Mouse (Mus musculus): ENCODE data around the gene Nr2c2ap. TPM values are rescaled to one million over a fixed set of nuclear protein-coding genes. Genes with fewer than 3 reads are reported as not detected.

The Nr2c2ap gene
- total RNA-seq (2021) (1 to 10 TPM; 5.5 to 7.6 TPM), polyA plus RNA-seq (2012; rRNA removed) (7.0 and 10.7 TPM in 2 replicates)
- long read RNA-seq, partial matches to known transcripts = 0 of 23 reads
- long read RNA-seq, other reads (novel, unspliced or antisense) = 20 of 23 reads

DNA sequence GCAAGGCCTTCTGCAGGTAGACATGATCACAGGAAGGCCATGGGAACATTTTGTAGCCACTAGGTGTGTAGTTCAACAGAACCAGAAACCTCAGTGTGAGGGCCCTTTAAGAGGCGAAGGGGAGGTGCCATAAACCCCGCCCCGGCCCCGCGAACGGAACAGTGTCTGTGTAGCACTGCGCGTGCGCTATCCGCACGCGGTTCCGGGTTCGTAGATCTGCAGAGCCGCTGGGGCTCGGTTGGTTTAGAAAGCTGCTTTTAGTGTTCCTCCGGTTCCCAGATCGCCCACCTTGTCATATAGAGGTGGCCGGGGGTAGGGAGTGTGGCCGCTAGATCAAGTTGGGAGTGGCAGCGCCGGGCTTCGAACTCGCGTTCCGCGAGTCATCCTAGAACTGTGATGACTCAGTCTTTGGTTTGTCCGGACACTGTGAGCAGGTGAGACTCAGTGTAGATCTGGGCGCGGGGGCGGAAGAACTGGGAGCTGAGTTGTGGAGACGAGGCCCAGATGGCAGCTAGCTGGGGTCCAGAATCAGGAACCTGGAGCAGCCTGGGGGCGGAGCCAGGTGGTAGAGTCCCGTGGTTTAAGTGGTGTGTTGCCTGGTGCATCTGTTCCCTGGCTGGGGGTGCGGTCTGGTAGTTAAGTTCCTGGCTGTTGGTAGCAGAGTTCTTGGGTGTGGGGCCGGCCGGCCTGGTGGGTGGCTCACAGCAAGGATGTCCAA is at the start of gene Nr2c2ap:
Gene Nr2c2ap, plus strand, starts transcription at position 168 of the 718 bp plus-strand sequence.
- no peaks in the 10 kb centered on the region for H3K36me3 ChIP-seq (ENCODE audit: control insufficient read depth, insufficient read depth, low read length)
- peak; percentile 74 for TF ChIP-seq POLR2A (IDR thresholded peaks at IDR 0.05; ENCODE audit: insufficient read depth, low read depth, low read length)
- TF ChIP-seq EP300 (IDR thresholded peaks at IDR 0.05; ENCODE audit: insufficient read depth, low read depth, low read length) = 0 out of 2 replicates have a peak, but pooled peaks have one; percentile 38
- TF ChIP-seq CTCF (IDR thresholded peaks at IDR 0.05) = peak; percentile 30
- intact Hi-C loops (cut with DNase I) = loop anchor here (1.0 to 5.0 kb wide), 2 partner anchors 8 to 134 kb away; partner anchors contain the start of genes Borcs8, Gatad2a, Mef2b and Rfxank
- peak within 1 kb of the TSS; percentile 89 for H3K4me3 ChIP-seq
- whole genome bisulfite sequencing = 2% methylated on average over 37 of the region's 37 CpGs
- H3K9ac ChIP-seq (ENCODE audit: low read depth, low read length) = peak within 1 kb of the TSS; percentile 55
- peaks cover 9% of the 10 kb centered on the region for H3K4me1 ChIP-seq (ENCODE audit: control insufficient read depth, insufficient read depth, low read length)
- H3K79me2 ChIP-seq (replicated peaks; ENCODE audit: control insufficient read depth, insufficient read depth, low read length) = no peaks in the 10 kb centered on the region
- peak within 1 kb of the TSS; percentile 72 for H3K27ac ChIP-seq
- no peaks in the 10 kb centered on the region for H3K27me3 ChIP-seq (ENCODE audit: control insufficient read depth, insufficient read depth, low read length)
- peak; percentile 89 for DNase-seq

DNA sequence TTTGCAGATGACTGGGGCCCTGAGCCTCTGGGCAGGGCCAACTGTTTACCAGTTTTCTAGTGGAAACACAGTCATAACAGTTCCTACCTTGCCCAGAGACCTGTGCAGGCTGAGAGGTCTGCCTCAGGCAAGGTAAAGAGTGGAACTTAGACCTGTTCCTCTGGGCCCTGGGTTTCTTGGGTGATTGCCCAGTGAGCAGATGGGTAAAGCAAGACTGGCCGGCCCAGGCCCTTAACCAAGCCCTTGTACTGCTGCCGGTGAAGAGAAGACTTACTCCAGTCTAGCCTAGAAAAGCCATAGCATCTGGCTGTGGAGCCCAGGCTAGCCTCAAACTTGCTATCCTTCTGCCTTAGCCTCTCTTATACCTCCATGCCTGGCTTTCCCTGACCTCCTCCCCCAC is 49.2 kb upstream of the Nr2c2ap start:
- DNase-seq = no peak
- Histone ChIP-seq H3K36me3 (ENCODE audit: control insufficient read depth, insufficient read depth, low read length) (no peaks in the 10 kb centered on the region), H3K4me3 (no peak overlapping the region), H3K27ac (no peak overlapping the region), H3K4me1 (ENCODE audit: control insufficient read depth, insufficient read depth, low read length) (no peaks in the 10 kb centered on the region), H3K79me2 (replicated peaks; ENCODE audit: control insufficient read depth, insufficient read depth, low read length) (no peaks in the 10 kb centered on the region), H3K9ac (ENCODE audit: low read depth, low read length) (no peak overlapping the region), H3K27me3 (ENCODE audit: control insufficient read depth, insufficient read depth, low read length) (peaks cover 8% of the 10 kb centered on the region)
- WGBS = 87% methylated on average over 2 of the region's 2 CpGs
- intact Hi-C loops (cut with DNase I) = no loop called here
- TF ChIP-seq EP300 (IDR thresholded peaks at IDR 0.05; ENCODE audit: insufficient read depth, low read depth, low read length) (no peak), POLR2A (IDR thresholded peaks at IDR 0.05; ENCODE audit: insufficient read depth, low read depth, low read length) (no peak), CTCF (IDR thresholded peaks at IDR 0.05) (no peak)

DNA sequence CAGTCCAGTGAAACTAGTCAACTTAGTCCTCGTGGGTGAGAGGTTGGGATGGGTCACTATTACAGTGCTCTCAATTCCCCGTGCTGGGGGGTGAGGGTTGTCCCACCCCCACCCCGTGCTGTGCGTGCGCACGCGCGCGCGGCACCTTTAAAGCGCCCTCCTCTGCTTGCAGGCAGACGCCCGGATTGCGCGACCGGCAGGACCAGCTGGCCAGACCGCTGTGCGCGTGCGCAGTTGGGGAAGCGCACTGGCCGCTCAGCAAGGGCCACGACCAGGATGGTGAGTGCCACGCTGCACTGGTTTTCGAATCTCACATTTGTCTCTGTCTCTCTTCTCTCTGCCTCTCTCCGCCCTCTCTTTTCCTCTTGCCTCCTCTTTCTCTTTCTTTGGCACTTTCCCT is 47.8 kb upstream of the Nr2c2ap start, which contains the start of gene Hapln4:
Gene Hapln4, plus strand, starts transcription at position 173 of the 400 bp plus-strand sequence.
- intact Hi-C loops (cut with DNase I) = no loop called here
- peak; percentile 37 to 44 for DNase-seq
- H3K4me3 ChIP-seq = peak within 1 kb of the TSS; percentile 31
- no peak within 1 kb of the TSS for H3K9ac ChIP-seq (ENCODE audit: low read depth, low read length)
- no peaks in the 10 kb centered on the region for H3K79me2 ChIP-seq (replicated peaks; ENCODE audit: control insufficient read depth, insufficient read depth, low read length)
- H3K36me3 ChIP-seq (ENCODE audit: control insufficient read depth, insufficient read depth, low read length) = no peaks in the 10 kb centered on the region
- WGBS = under 1% methylated on average over 26 of the region's 26 CpGs
- H3K4me1 ChIP-seq (ENCODE audit: control insufficient read depth, insufficient read depth, low read length) = no peaks in the 10 kb centered on the region
- peaks cover 13% of the 10 kb centered on the region for H3K27me3 ChIP-seq (ENCODE audit: control insufficient read depth, insufficient read depth, low read length)
- TF ChIP-seq CTCF (IDR thresholded peaks at IDR 0.05) = no peak
- no peak for TF ChIP-seq EP300 (IDR thresholded peaks at IDR 0.05; ENCODE audit: insufficient read depth, low read depth, low read length)
- TF ChIP-seq POLR2A (IDR thresholded peaks at IDR 0.05; ENCODE audit: insufficient read depth, low read depth, low read length) = no peak
- H3K27ac ChIP-seq = no peak within 1 kb of the TSS

DNA sequence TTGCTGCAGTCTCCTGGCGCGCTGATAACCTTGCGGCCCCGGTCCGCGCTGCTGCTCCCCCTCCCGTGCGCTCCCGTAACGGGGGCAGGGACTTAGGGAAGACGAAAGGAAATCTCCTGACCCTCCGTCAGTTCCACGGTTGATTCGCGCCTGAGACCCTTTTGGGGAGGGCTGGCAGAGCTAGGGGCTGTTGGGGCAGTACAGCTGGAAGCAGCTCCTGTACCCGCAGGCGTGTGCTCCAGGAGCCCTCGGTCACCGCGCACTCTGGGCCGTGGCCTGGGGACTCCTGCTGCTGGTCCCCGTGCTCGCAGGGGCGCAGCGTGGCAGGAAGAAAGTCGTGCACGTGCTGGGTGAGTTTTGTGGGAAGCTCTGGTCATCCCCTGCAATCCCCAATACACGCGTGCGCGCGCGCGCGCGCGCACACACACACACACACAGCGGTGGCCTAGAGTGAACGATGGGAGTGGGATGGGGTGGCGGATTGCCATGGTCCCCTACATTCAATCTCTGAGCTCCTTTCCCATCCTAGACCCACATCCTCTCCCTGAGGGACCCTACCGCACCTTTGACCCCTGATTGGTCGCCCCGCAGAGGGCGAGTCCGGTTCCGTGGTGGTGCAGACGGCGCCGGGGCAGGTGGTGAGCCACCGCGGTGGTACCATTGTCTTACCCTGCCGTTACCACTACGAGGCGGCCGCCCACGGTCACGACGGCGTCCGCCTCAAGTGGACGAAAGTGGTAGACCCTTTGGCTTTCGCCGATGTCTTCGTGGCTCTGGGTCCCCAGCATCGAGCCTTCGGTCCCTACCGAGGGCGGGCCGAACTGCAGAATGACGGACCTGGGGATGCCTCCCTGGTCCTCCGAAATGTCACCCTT is 46.7 kb upstream of the Nr2c2ap start:
- Histone ChIP-seq H3K4me1 (ENCODE audit: control insufficient read depth, insufficient read depth, low read length) (no peaks in the 10 kb centered on the region), H3K9ac (ENCODE audit: low read depth, low read length) (no peak overlapping the region), H3K27ac (no peak overlapping the region), H3K27me3 (ENCODE audit: control insufficient read depth, insufficient read depth, low read length) (peaks cover 15% of the 10 kb centered on the region), H3K79me2 (replicated peaks; ENCODE audit: control insufficient read depth, insufficient read depth, low read length) (no peaks in the 10 kb centered on the region), H3K4me3 (peak overlapping the region; percentile 31), H3K36me3 (ENCODE audit: control insufficient read depth, insufficient read depth, low read length) (no peaks in the 10 kb centered on the region)
- intact Hi-C loops (cut with DNase I) = loop anchor here (5.0 kb wide), 1 partner anchor 138 kb away; no protein-coding TSS in a partner anchor
- TF ChIP-seq POLR2A (IDR thresholded peaks at IDR 0.05; ENCODE audit: insufficient read depth, low read depth, low read length) (no peak), EP300 (IDR thresholded peaks at IDR 0.05; ENCODE audit: insufficient read depth, low read depth, low read length) (no peak), CTCF (IDR thresholded peaks at IDR 0.05) (no peak)
- 5% methylated on average over 71 of the region's 71 CpGs for WGBS
- no peak for DNase-seq

DNA sequence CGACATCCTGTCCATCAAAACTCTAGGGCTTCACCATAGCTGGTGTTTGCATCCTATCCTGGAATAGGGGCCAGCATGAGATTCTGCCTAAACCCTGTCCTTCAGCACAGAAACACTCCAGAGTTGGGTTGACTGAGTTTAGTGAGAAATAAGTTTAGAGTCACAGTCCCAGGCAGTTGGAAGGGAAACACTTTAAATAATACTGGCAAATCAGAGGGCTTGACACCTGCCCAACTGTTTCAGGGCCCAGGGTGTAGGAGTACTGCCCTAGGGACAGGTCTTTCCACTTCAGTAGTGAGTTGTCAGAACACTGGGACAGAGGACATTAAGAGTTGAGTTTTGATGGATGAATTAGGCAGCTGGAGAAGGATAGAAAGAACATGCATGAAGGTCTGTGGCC is 45.0 kb upstream of the Nr2c2ap start:
- no peaks in the 10 kb centered on the region for H3K36me3 ChIP-seq (ENCODE audit: control insufficient read depth, insufficient read depth, low read length)
- no peaks in the 10 kb centered on the region for H3K79me2 ChIP-seq (replicated peaks; ENCODE audit: control insufficient read depth, insufficient read depth, low read length)
- TF ChIP-seq POLR2A (IDR thresholded peaks at IDR 0.05; ENCODE audit: insufficient read depth, low read depth, low read length) = no peak
- no peak for TF ChIP-seq EP300 (IDR thresholded peaks at IDR 0.05; ENCODE audit: insufficient read depth, low read depth, low read length)
- TF ChIP-seq CTCF (IDR thresholded peaks at IDR 0.05) = no peak
- H3K4me1 ChIP-seq (ENCODE audit: control insufficient read depth, insufficient read depth, low read length) = no peaks in the 10 kb centered on the region
- 34% methylated on average over 1 of the region's 1 CpGs for WGBS
- H3K4me3 ChIP-seq = no peak overlapping the region
- peaks cover 15% of the 10 kb centered on the region for H3K27me3 ChIP-seq (ENCODE audit: control insufficient read depth, insufficient read depth, low read length)
- DNase-seq = no peak
- no peak overlapping the region for H3K9ac ChIP-seq (ENCODE audit: low read depth, low read length)
- intact Hi-C loops (cut with DNase I) = loop anchor here (5.0 kb wide), 1 partner anchor 136 kb away; no protein-coding TSS in a partner anchor
- H3K27ac ChIP-seq = no peak overlapping the region
